Mouse (Mus musculus) cerebellum, adult 2 months (tissue): Measurements from ENCODE around the gene Mfsd13b.
"Not testable (repeated sequence)": the region's sequence is repeated elsewhere in the genome, so short reads cannot be mapped to it uniquely, and the experiment has no call there.

Source experiments
- CTCF ChIP-seq: fragments of 200-500 bp; IDR thresholded peaks from 2 replicates; pipeline ENCODE4 v1.5.1; 2011; ENCODE audit warnings: low read depth, mild to moderate bottlenecking, control low read depth, low read length, moderate library complexity, borderline replicate concordance; ENCODE audit not compliant: insufficient read depth
- POLR2A ChIP-seq: fragments of 200-500 bp; IDR thresholded peaks from 2 replicates; pipeline ENCODE4 v1.6.1; 2011; ENCODE audit warnings: low read length, control low read depth, borderline replicate concordance; ENCODE audit not compliant: insufficient read depth

DNA sequence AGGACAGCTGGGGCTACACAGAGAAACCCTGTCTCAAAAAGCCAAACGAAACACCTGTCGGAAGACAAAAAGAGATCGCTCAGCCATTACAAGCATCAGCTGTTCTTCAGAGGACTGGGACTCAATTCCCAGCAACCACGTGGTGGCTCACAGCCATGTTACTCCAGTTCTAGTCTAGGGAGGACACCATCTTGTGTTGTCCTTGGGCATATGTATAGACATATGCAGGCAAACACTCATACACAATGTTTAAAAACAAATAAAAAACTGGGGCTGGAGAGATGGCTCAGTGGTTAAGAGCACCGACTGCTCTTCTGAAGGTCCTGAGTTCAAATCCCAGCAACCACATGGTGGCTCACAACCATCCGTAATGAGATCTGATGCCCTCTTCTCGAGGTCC is 28.7 kb upstream of the Mfsd13b start:
- not testable (repeated sequence) for TF ChIP-seq CTCF, POLR2A
